Mouse (Mus musculus): ENCODE measurements around the gene Lgals12. TPM values are rescaled to one million over a fixed set of nuclear protein-coding genes. Genes with fewer than 3 reads are reported as not detected.

Lgals12 gene
- 0.10 and 0.12 TPM in 2 replicates for polyA plus RNA-seq (2016; fragmentation: Nextera tagmentation; extraction: Ambion mirVana)

- Histone ChIP-seq H3K36me3 (no peaks in the 10 kb centered on the region), H3K4me1 (peaks cover 22% of the 10 kb centered on the region), H3K27ac (no peak within 1 kb of the TSS), H3K9me3 (replicated peaks) (no peaks in the 10 kb centered on the region), H3K4me2 (replicated peaks) (peak within 1 kb of the TSS; percentile 52), H3K4me3 (peak within 1 kb of the TSS; percentile 25), H3K9ac (peak within 1 kb of the TSS; percentile 1; the same call in 1 of the 2 replicates), H3K27me3 (peaks cover 28% of the 10 kb centered on the region)
- ATAC-seq (ENCODE audit: low FRiP score), result peak; percentile 38; the same call in 1 of the 2 replicates
- 10% methylated on average over 15 of the region's 15 CpGs for WGBS
Observed at GRCm38 (mm10) chr19:7606801-7607689, at the start of gene Lgals12. Gene Lgals12 (minus strand): TSS chr19:7607193.

GRCm38 (mm10) chr19:7648913-7649666, 42.1 kb upstream of the Lgals12 start:
- H3K4me3 ChIP-seq, result no peak overlapping the region
- H3K9ac ChIP-seq, result no peak overlapping the region
- ATAC-seq (ENCODE audit: low FRiP score), result no peak
- no peaks in the 10 kb centered on the region for H3K27me3 ChIP-seq
- H3K9me3 ChIP-seq (replicated peaks), result no peaks in the 10 kb centered on the region
- WGBS, result 86% methylated on average over 8 of the region's 8 CpGs
- no peak overlapping the region for H3K4me2 ChIP-seq (replicated peaks)
- no peaks in the 10 kb centered on the region for H3K36me3 ChIP-seq
- H3K4me1 ChIP-seq, result no peaks in the 10 kb centered on the region
- H3K27ac ChIP-seq, result no peak overlapping the region

DNA sequence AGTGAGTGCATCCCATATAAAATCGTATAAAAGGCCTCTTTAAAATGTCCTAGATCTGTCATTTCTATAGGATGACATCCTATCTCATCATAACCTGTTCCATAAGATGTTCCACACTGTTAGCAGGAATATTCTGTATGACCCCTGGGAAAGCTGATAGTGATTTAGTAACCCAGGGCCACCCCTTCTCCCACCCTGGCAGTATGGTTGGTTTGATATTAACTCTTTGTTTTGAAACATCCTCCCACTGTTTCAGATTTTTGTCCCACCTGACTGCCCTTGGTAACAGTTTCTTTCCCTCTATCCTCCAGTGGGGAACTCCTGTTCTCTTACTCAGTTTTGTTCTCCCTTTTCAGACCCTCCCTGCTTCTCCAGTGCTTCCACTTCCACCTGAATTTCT, 26.8 kb upstream of the Lgals12 start:
- 64% methylated on average over 1 of the region's 1 CpGs for WGBS
- H3K4me2 ChIP-seq (replicated peaks), result no peak overlapping the region
- no peak for ATAC-seq (ENCODE audit: low FRiP score)

DNA sequence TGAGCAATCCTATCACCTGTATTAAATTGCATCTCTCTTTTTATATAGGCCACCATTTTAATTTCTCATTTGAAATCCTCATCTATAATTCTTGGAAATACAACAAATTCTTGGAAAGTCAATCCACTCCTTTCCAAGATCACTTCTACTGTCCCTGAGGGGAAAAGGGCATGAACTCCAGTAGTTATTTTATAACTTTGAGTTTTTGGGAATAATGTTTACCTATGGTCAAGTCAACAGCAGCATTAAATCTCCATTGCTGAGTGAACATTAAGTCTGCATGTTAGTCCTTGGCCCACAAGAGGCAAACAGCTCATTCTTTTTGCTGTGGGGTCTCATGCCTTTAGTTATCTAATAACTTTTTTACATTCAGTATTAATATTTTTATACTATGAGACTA, 26.0 kb upstream of the Lgals12 start:
- no peak overlapping the region for H3K27ac ChIP-seq
- H3K9me3 ChIP-seq (replicated peaks), result no peaks in the 10 kb centered on the region
- no peak overlapping the region for H3K4me3 ChIP-seq
- H3K36me3 ChIP-seq, result no peaks in the 10 kb centered on the region
- no peaks in the 10 kb centered on the region for H3K27me3 ChIP-seq
- no peak overlapping the region for H3K9ac ChIP-seq
- ATAC-seq (ENCODE audit: low FRiP score), result no peak
- no peak overlapping the region for H3K4me2 ChIP-seq (replicated peaks)
- no peaks in the 10 kb centered on the region for H3K4me1 ChIP-seq

More for the DNA sequence above, 26.8 kb upstream of the Lgals12 start:
- H3K9ac ChIP-seq, result no peak overlapping the region
- no peaks in the 10 kb centered on the region for H3K27me3 ChIP-seq
- H3K9me3 ChIP-seq (replicated peaks), result no peaks in the 10 kb centered on the region
- H3K36me3 ChIP-seq, result no peaks in the 10 kb centered on the region
- H3K4me3 ChIP-seq, result no peak overlapping the region
- no peak overlapping the region for H3K27ac ChIP-seq
- H3K4me1 ChIP-seq, result no peaks in the 10 kb centered on the region

GRCm38 (mm10) chr19:7617696-7618095, 10.7 kb upstream of the Lgals12 start:
- Histone ChIP-seq H3K4me2 (replicated peaks) (no peak overlapping the region), H3K27me3 (peaks cover 6% of the 10 kb centered on the region), H3K36me3 (no peaks in the 10 kb centered on the region), H3K27ac (no peak overlapping the region), H3K4me3 (no peak overlapping the region), H3K9ac (no peak overlapping the region), H3K9me3 (replicated peaks) (no peaks in the 10 kb centered on the region), H3K4me1 (no peaks in the 10 kb centered on the region)
- 44% methylated on average over 7 of the region's 7 CpGs for WGBS
- no peak for ATAC-seq (ENCODE audit: low FRiP score)

- Histone ChIP-seq H3K4me2 (replicated peaks) (no peak overlapping the region), H3K4me3 (no peak overlapping the region), H3K27me3 (peaks cover 12% of the 10 kb centered on the region), H3K9me3 (replicated peaks) (no peaks in the 10 kb centered on the region), H3K27ac (no peak overlapping the region), H3K4me1 (0 out of 2 replicates have a peak, but pooled peaks cover 5% of the 10 kb centered on the region), H3K9ac (no peak overlapping the region), H3K36me3 (no peaks in the 10 kb centered on the region)
- no peak for ATAC-seq (ENCODE audit: low FRiP score)
- 68% methylated on average over 3 of the region's 3 CpGs for WGBS
Observed at GRCm38 (mm10) chr19:7617085-7617484, 10.1 kb upstream of the Lgals12 start.

DNA sequence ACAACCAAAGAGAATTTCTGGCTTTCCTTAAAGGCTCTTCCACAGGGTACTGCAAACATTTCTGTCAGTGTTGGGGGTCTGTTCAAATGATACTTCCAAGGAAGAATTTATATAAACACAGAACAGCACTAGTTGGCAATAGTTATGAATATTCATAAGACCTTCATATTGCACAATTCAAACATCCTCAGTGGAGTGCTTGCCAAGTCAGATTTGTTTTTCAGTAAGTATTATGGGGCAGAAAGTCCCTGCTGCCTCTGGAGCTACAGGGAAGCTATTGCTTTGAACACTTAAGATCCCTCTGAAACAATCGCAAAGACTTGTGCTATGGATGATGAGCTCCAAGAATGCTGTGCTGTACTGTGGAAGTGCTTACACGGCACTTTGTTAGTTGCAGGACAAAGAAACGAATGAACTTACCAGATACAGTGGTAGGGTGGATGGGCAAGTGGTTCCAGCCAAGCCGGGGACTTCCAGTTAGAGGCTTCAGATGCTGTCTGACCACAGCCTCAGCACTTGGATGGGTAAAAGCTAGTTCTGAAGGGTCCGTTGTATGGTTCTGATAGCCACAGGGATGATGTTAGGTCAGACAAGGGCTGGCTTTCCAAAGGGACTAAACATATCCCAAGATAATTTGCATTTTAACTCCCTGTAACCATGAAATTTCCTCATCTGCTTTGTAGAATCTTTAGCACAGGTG, 9.4 kb upstream of the Lgals12 start:
- 77% methylated on average over 5 of the region's 5 CpGs for WGBS
- H3K36me3 ChIP-seq, result no peaks in the 10 kb centered on the region
- H3K4me1 ChIP-seq, result peaks cover 8% of the 10 kb centered on the region; the same call in 1 of the 2 replicates
- H3K27ac ChIP-seq, result no peak overlapping the region
- no peaks in the 10 kb centered on the region for H3K9me3 ChIP-seq (replicated peaks)
- H3K27me3 ChIP-seq, result peaks cover 18% of the 10 kb centered on the region
- no peak for ATAC-seq (ENCODE audit: low FRiP score)
- H3K4me3 ChIP-seq, result no peak overlapping the region
- H3K9ac ChIP-seq, result no peak overlapping the region
- no peak overlapping the region for H3K4me2 ChIP-seq (replicated peaks)

- Histone ChIP-seq H3K36me3 (no peaks in the 10 kb centered on the region), H3K9ac (no peak overlapping the region), H3K4me2 (replicated peaks) (no peak overlapping the region), H3K4me3 (no peak overlapping the region), H3K9me3 (replicated peaks) (no peaks in the 10 kb centered on the region), H3K4me1 (peaks cover 8% of the 10 kb centered on the region; the same call in 1 of the 2 replicates), H3K27me3 (peaks cover 32% of the 10 kb centered on the region), H3K27ac (no peak overlapping the region)
- WGBS, result 84% methylated on average over 7 of the region's 7 CpGs
- no peak for ATAC-seq (ENCODE audit: low FRiP score)
Observed at GRCm38 (mm10) chr19:7613151-7613550, 6.2 kb upstream of the Lgals12 start.

DNA sequence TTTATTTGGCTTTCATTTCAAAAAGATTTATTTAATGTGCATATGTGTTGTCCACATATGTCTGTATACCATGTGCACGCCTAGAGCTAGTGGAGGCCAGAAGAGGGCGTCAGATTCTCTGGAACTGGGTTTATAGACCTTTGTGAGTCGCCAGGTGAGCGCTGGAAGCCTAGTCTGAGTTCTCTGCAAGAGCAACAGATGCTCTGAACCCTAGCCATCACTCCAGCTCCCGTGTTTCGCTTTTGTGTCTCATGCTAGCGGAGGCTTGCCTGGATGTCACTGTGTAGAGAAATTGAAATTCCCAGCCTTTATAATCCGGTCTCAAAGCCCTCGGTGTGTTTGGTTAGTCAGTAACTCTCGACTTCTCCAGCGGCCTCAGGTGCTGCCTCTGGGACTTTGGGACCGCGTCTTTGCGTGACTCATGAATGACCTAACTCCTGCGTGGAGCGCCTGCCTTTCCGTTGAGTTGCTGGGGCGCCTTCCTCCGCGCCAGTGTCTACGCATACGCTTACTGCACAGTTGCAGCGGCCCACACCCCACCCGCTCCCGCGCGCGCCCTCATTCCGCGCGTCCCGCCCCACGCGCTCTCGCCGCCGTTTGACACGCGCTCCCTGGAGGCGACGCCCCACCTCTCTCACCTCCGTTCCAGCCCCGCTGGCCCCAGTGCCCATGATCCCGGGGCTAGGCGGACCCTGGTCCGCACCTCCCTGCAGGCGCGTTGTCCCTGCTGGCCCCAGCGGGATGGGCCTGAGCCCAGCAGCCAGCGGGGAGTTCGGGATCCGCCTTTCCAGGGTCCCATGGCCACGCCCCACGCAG, 5.2 kb upstream of the Lgals12 start, which contains the start of gene Hrasls5:
Gene Hrasls5, plus strand, starts transcription at position 600 of the 816 bp plus-strand sequence.
- WGBS, result 2% methylated on average over 54 of the region's 54 CpGs
- H3K9me3 ChIP-seq (replicated peaks), result no peaks in the 10 kb centered on the region
- no peak within 1 kb of the TSS for H3K27ac ChIP-seq
- H3K27me3 ChIP-seq, result peaks cover 39% of the 10 kb centered on the region
- H3K36me3 ChIP-seq, result no peaks in the 10 kb centered on the region
- ATAC-seq (ENCODE audit: low FRiP score), result peak; percentile 62
- H3K4me3 ChIP-seq, result peak within 1 kb of the TSS; percentile 45
- H3K4me1 ChIP-seq, result peaks cover 11% of the 10 kb centered on the region
- H3K4me2 ChIP-seq (replicated peaks), result peak within 1 kb of the TSS; percentile 88
- H3K9ac ChIP-seq, result peak within 1 kb of the TSS; percentile 57

DNA sequence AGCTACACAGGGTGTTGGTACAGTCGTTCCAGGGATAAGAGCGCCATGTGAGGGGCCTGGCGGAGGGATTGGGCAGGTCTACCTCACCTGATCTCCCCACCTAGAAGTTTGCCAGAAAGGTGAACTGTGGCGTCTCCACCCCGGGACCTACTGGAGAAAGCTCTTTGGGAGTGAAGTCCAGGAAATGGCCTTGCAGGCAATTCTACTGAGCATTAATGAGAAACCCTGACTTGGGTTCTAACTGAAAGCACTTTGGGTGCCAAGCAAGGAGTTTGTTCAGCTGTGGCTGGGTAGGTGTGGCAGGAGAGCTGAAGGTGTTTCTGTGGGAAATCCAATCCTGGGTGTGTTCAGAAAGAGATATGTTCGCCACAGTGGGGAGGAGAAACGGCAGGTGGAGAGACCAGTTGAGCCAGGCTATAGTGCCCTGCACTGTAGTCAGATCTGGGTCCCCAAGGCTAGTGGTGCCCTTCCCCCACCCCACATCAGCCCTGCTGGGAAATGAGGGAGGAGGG, 753 bp upstream of the Lgals12 start:
- ATAC-seq (ENCODE audit: low FRiP score), result no peak
- 80% methylated on average over 7 of the region's 7 CpGs for WGBS
- H3K27me3 ChIP-seq, result peaks cover 33% of the 10 kb centered on the region
- H3K9ac ChIP-seq, result no peak overlapping the region
- no peak overlapping the region for H3K4me2 ChIP-seq (replicated peaks)
- H3K4me3 ChIP-seq, result no peak overlapping the region
- H3K9me3 ChIP-seq (replicated peaks), result no peaks in the 10 kb centered on the region
- no peaks in the 10 kb centered on the region for H3K36me3 ChIP-seq
- H3K27ac ChIP-seq, result no peak overlapping the region
- peaks cover 27% of the 10 kb centered on the region for H3K4me1 ChIP-seq

All from hindbrain, embryonic 12.5 days (tissue).